Mouse (Mus musculus) lung, adult 2 months (tissue): ENCODE results near the gene Lypd6b.

Experiments
- CTCF ChIP-seq: fragments of 200-500 bp; IDR thresholded peaks from 2 replicates; pipeline ENCODE4 v1.5.1; 2011; ENCODE audit warnings: mild to moderate bottlenecking, low read length, control low read depth; ENCODE audit not compliant: insufficient read depth
- POLR2A ChIP-seq: fragments of 200-500 bp; IDR thresholded peaks from 2 replicates; pipeline ENCODE4 v1.6.1; 2011; ENCODE audit warnings: low read depth, mild to moderate bottlenecking, control low read depth, low read length, borderline replicate concordance; ENCODE audit errors: extremely low read depth

- TF ChIP-seq POLR2A, result no peak
- TF ChIP-seq CTCF, result no peak
These were observed 45.4 kb upstream of the Lypd6b start for GRCm38 (mm10) chr2:49741895-49742734.
